Mouse (Mus musculus) limb, embryonic 10.5 days (tissue): Measurements from ENCODE around the gene Camk1. TPM values are rescaled to one million over a fixed set of nuclear protein-coding genes. Genes with fewer than 3 reads are reported as not detected.

Experiments used
- DNase-seq: peaks from one replicate; pipeline ENCODE4 v3.0.0-alpha.2; 2017; ENCODE audit warnings: low spot score
- H3K27ac ChIP-seq: fragments of 300-500 bp; sonication (generic); 2 replicates; pipeline ENCODE4 v1.5.1; 2016; ENCODE audit warnings: mild to moderate bottlenecking
- H3K27me3 ChIP-seq: fragments of 300-500 bp; sonication (generic); 2 replicates; pipeline ENCODE4 v1.6.1; 2016; ENCODE audit warnings: low read depth, mild to moderate bottlenecking; ENCODE audit not compliant: poor library complexity, severe bottlenecking
- H3K36me3 ChIP-seq: fragments of 300-500 bp; sonication (generic); 2 replicates; pipeline ENCODE4 v1.6.1; 2016; ENCODE audit warnings: mild to moderate bottlenecking, moderate library complexity
- H3K4me1 ChIP-seq: fragments of 300-500 bp; sonication (generic); 2 replicates; pipeline ENCODE4 v1.6.1; 2016
- H3K4me3 ChIP-seq: fragments of 300-500 bp; sonication (generic); 2 replicates; pipeline ENCODE4 v1.5.1; 2016; ENCODE audit warnings: mild to moderate bottlenecking, moderate library complexity
- H3K9me3 ChIP-seq: fragments of 300-500 bp; sonication (generic); replicated peaks from 2 replicates; pipeline ENCODE4 v1.6.1; 2016; ENCODE audit warnings: mild to moderate bottlenecking
- WGBS: fragments of 180-500 bp; shearing (Covaris S2); methylation state at CpG from one replicate; pipeline ENCODE4 v1.1.7; 2016; 5-methylcytosine and 5-hydroxymethylcytosine counted together
- polyA plus RNA-seq: library from polyadenylated mRNA; unstranded; fragments of >200 nt; fragmentation: Nextera tagmentation; extraction: Ambion mirVana; gene quantifications from 2 replicates; pipeline ENCODE4 v1.2.1, GENCODE M21; 2016

The Camk1 gene
- 41.3 and 53.9 TPM in 2 replicates for polyA plus RNA-seq

DNA sequence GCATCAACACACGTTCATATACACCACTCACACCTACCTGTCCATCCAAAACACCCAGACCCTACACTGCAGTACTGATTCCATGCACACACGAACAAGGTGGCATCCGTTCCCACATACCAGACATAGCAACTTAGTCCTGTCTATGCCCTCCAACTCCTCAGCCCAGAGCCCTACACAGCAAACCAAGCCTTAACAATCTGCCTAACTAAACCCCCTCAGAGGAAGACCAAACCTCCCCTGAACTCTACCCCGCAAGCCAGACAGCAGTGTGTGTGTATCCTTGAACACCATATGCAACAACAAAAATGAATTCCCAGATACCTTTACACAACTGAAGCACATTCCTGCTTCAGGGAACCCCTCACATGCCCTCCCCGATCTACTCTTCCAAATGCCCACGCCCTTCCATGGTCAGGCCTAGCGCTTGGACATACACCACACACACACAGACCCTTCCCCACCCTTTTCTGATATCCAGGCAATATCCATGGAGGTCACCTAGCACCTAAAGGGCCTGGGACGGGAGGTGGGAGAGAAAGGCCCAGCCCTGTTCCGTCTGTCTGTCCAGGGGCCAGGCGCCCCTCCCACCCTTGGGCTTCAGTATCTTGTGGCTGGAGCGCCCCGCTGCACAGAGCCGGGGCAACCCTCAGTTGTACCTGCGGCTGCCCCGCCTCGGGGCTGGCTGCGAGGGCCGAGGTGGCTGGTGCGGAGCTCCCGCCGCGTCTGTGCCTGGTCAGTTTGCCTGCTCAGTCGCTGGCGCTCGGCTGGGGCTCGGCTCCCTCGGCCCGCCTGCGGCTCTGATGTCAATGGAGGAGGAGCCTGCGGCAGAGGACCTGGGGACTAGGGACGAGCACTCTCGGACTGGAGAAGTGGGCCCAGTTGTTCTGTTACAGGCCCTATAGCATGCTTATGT is at the start of gene Camk1:
Camk1 (minus strand) TSS at position 808 of the 916 bp plus-strand sequence.
- peak within 1 kb of the TSS; percentile 62 for H3K4me3 ChIP-seq
- H3K9me3 ChIP-seq: no peaks in the 10 kb centered on the region
- H3K27me3 ChIP-seq: no peaks in the 10 kb centered on the region
- H3K36me3 ChIP-seq: peaks cover 20% of the 10 kb centered on the region; the same call in 1 of the 2 replicates
- peaks cover 41% of the 10 kb centered on the region for H3K4me1 ChIP-seq
- H3K27ac ChIP-seq: peak within 1 kb of the TSS; percentile 88
- WGBS: 17% methylated on average over 32 of the region's 32 CpGs
- DNase-seq: peak; percentile 74

DNA sequence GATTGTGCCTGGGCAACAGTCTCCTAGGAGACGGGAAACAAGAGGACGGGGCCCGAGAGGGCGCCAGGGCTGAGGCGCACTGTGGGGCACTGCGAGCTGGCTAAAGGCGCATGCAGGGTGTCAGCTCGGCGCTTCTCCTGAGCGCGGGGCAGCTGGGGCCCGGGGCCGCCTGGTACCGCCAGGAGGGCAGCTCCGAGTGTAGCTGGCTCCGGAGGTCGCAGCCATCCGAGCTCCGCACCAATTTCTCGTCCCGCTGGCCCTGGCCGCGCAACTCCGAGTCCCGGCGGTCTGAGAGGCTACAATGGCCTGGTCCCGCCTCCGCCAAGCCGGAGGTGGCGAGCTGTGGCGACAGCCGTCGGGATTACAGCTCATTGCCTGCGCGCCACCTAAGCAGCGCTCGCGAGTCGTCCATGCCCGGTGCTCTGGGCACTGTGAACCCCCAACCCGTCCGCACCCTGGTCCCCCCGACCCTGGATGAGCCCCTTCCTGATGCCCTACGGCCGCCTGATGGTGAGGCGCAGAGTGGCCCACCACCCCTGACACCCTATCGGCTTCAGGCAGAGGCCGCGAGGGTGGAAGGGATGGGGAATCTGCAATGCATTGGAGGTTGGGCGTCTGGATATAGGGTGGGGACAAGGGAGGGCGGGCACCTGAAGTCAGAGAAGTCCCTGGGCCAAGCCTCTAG is 48.7 kb upstream of the Camk1 start:
- WGBS: under 1% methylated on average over 51 of the region's 51 CpGs
- peak; percentile 77 for DNase-seq
- Histone ChIP-seq H3K4me1 (peaks cover 23% of the 10 kb centered on the region), H3K4me3 (peak overlapping the region; percentile 64), H3K9me3 (no peaks in the 10 kb centered on the region), H3K27ac (peak overlapping the region; percentile 82), H3K27me3 (no peaks in the 10 kb centered on the region), H3K36me3 (peaks cover 44% of the 10 kb centered on the region)

DNA sequence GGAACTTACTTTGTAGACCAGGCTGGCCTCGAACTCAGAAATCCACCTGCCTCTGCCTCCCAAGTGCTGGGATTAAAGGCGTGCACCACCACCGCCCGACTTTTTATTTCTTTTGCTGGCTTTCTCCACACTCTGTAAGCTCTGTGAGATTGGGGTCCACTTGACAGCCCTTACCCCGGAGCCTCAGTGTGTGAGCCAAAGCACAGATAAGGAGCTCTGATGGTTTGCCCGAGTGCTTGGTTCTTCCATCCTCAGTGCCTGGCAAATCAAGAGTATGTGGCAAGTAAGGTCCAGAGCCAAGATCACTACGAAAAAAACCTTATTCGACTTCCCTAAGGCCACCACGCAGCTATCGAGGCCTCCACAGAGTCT is 48.2 kb upstream of the Camk1 start:
- WGBS: 34% methylated on average over 10 of the region's 10 CpGs
- Histone ChIP-seq H3K36me3 (peaks cover 49% of the 10 kb centered on the region), H3K9me3 (no peaks in the 10 kb centered on the region), H3K27ac (peak overlapping the region; percentile 82), H3K27me3 (no peaks in the 10 kb centered on the region), H3K4me1 (peaks cover 23% of the 10 kb centered on the region), H3K4me3 (peak overlapping the region; percentile 64)
- no peak for DNase-seq

DNA sequence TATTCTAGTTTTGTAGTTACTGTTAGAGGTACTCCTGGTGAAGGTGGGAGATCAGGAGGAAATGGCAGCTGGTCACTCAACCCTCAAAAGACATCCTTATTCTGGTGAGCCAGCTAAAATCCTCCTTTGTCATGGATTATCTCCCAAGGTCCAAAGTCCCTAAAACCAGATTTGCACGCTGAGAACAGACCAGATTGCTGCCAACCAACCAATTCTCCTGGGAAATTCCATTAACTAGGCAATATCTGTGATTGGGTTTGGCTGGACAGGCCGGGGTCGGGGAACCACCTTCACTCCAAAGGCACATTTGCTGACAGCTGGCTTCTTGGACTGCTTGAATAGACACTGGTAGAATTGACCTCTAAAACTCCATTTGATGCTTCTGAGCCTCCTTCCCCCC is 46.9 kb upstream of the Camk1 start:
- Histone ChIP-seq H3K36me3 (peaks cover 62% of the 10 kb centered on the region), H3K4me1 (peaks cover 23% of the 10 kb centered on the region), H3K4me3 (no peak overlapping the region), H3K27me3 (no peaks in the 10 kb centered on the region), H3K27ac (no peak overlapping the region), H3K9me3 (no peaks in the 10 kb centered on the region)
- WGBS: 94% methylated on average over 3 of the region's 3 CpGs
- no peak for DNase-seq

DNA sequence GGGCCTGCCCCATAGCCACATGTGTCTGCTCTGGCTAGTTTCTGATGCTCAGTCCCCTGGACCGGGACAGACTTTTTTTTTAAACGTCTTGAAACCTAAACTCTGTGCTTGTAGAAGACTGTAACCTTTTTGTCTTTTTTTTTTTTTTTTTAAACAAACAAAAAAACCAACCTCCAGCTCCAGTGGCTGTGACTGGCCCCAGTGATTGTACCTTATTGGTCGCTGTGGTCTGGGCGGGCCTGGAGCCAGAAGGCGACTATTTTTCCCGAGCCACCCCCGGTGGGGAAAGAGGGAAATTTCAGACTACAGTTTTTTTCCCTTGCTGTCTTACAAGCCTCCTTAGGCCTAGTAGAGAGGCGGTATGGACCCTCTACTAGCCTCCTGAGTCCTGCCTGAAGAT is 45.2 kb upstream of the Camk1 start, which contains the start of gene Ttll3:
Ttll3 (plus strand) TSS at position 301 of the 400 bp plus-strand sequence.
- peaks cover 22% of the 10 kb centered on the region for H3K4me1 ChIP-seq
- H3K4me3 ChIP-seq: no peak within 1 kb of the TSS
- H3K27ac ChIP-seq: no peak within 1 kb of the TSS

DNA sequence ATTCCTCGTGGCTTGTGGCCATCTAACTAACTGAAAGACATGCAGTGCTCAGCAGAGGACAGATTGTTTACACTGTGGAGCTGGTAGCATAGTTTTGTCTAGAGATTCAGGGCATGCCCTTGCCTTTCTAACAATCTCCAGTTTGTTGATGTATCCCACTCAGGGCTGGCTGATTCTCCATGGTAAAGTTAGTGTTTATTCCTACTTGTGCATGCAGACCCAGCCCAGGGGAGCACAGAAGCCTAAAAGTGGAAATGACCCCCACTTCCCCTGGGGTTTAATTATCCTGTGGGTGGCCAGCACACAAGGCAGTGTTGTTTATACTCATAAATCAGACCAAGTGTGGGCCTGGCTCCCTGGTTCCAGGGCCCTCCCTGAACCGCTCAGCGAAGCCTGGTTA is 42.2 kb upstream of the Camk1 start:
- DNase-seq: no peak
- H3K36me3 ChIP-seq: peaks cover 100% of the 10 kb centered on the region
- WGBS: 68% methylated on average over 3 of the region's 3 CpGs
- H3K9me3 ChIP-seq: no peaks in the 10 kb centered on the region
- no peaks in the 10 kb centered on the region for H3K27me3 ChIP-seq
- H3K4me1 ChIP-seq: no peaks in the 10 kb centered on the region
- H3K4me3 ChIP-seq: no peak overlapping the region
- H3K27ac ChIP-seq: no peak overlapping the region

More for the DNA sequence above, 45.2 kb upstream of the Camk1 start, which contains the start of gene Ttll3:
- H3K27me3 ChIP-seq: no peaks in the 10 kb centered on the region
- WGBS: 85% methylated on average over 8 of the region's 8 CpGs
- no peak for DNase-seq
- peaks cover 72% of the 10 kb centered on the region for H3K36me3 ChIP-seq
- no peaks in the 10 kb centered on the region for H3K9me3 ChIP-seq

DNA sequence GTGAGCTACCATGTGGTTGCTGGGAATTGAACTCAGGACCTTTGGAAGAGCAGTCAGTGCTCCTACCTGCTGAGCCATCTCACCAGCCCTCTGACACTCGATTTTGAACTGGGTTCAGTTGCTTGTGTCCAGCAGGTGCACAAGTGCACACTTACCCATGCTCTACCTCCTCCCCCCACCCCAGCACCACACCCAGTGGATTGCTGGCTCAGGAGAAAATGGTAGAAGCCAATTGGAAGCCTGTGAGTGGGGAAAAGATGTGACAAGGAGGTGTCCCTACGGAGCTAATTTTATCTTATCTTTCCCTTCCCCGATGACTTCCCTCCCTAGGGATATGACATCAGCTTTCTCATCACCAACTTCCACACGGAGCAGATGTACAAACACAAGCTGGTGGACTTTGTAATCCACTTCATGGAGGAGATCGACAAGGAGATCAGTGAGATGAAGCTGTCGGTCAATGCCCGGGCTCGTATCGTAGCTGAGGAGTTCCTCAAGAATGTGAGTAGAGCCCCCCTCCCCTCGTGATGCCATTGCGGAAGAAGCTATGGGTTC is 41.5 kb upstream of the Camk1 start:
- DNase-seq: no peak
- H3K4me3 ChIP-seq: no peak overlapping the region
- H3K27me3 ChIP-seq: no peaks in the 10 kb centered on the region
- no peak overlapping the region for H3K27ac ChIP-seq
- H3K36me3 ChIP-seq: peaks cover 100% of the 10 kb centered on the region
- WGBS: 92% methylated on average over 11 of the region's 11 CpGs
- no peaks in the 10 kb centered on the region for H3K4me1 ChIP-seq
- no peaks in the 10 kb centered on the region for H3K9me3 ChIP-seq

DNA sequence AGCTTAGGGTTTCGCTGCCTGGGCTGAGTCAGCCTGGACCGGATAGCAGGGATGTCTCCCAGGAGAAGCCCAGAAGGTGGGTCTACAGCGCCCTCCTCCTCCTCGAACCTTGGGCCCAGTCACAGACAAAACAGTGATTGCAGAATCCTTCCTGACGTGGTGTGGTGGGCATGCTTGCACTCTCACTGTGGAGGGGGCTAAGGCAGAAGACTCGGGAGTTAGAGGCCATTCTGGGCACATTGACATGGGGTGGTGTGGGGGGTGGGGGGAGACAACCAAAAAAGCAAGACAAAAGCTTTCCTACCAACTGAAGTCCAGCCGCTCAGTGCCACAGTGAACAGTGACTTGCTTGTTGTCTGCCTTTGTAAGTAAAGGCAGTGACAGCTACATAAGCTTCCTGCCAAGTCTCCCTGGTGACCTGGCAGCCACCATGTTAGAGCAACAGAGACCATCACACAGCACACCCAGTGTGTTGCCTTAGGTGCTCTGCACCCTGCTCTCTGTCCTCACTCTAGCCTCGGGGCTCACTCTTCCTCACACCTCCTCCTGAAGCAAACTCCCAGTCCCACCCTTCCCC is 40.7 kb upstream of the Camk1 start:
- DNase-seq: no peak
- Histone ChIP-seq H3K27ac (no peak overlapping the region), H3K4me1 (peaks cover under 1% of the 10 kb centered on the region), H3K4me3 (no peak overlapping the region), H3K36me3 (peaks cover 96% of the 10 kb centered on the region), H3K9me3 (no peaks in the 10 kb centered on the region), H3K27me3 (no peaks in the 10 kb centered on the region)
- 92% methylated on average over 8 of the region's 8 CpGs for WGBS

DNA sequence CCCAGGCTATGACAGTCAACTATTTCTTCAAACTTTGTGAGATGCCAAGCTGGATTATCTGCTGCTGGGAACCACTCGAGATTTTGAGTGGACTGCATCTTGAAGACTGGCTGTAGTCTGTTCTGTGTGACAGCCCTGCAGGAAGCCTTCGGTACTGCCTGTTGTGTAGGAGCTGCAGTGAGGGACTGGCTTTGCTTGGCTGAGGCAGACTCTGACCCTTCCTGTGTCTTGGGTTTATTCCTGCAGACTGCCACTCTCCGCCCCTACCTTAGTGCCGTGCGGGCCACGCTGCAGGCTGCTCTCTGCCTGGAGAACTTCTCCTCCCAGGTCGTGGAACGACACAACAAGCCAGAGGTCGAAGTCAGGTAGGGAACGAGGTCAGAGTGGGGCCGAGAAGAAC is 36.7 kb upstream of the Camk1 start:
- H3K36me3 ChIP-seq: peaks cover 62% of the 10 kb centered on the region
- 93% methylated on average over 11 of the region's 11 CpGs for WGBS
- no peak overlapping the region for H3K27ac ChIP-seq
- no peaks in the 10 kb centered on the region for H3K27me3 ChIP-seq
- DNase-seq: no peak
- H3K4me1 ChIP-seq: peaks cover 19% of the 10 kb centered on the region
- no peaks in the 10 kb centered on the region for H3K9me3 ChIP-seq
- no peak overlapping the region for H3K4me3 ChIP-seq

DNA sequence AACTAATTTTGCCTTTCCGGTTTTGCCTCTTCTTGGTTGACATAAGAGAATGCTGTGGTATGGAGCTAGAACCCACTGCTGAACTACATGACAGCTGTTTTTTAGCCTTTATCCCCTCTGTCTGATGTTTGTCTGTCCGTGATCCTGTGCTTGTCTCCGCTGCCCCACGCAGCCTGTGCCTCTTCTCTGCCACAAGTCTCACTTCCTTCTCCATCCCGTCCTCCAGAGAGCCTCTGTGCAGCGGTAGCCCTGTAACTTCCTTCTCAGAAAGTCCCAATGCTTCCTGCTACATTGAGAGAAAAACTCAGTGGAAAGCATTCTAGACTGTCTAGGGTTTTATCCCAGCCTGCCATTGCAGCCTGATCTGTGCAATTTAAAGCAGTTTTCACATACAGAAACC is 35.5 kb upstream of the Camk1 start:
- WGBS: 87% methylated on average over 6 of the region's 6 CpGs
- no peaks in the 10 kb centered on the region for H3K27me3 ChIP-seq
- no peak for DNase-seq
- H3K36me3 ChIP-seq: peaks cover 62% of the 10 kb centered on the region
- peak overlapping the region; percentile 89 for H3K4me3 ChIP-seq
- no peak overlapping the region for H3K27ac ChIP-seq
- H3K9me3 ChIP-seq: no peaks in the 10 kb centered on the region
- peaks cover 19% of the 10 kb centered on the region for H3K4me1 ChIP-seq

DNA sequence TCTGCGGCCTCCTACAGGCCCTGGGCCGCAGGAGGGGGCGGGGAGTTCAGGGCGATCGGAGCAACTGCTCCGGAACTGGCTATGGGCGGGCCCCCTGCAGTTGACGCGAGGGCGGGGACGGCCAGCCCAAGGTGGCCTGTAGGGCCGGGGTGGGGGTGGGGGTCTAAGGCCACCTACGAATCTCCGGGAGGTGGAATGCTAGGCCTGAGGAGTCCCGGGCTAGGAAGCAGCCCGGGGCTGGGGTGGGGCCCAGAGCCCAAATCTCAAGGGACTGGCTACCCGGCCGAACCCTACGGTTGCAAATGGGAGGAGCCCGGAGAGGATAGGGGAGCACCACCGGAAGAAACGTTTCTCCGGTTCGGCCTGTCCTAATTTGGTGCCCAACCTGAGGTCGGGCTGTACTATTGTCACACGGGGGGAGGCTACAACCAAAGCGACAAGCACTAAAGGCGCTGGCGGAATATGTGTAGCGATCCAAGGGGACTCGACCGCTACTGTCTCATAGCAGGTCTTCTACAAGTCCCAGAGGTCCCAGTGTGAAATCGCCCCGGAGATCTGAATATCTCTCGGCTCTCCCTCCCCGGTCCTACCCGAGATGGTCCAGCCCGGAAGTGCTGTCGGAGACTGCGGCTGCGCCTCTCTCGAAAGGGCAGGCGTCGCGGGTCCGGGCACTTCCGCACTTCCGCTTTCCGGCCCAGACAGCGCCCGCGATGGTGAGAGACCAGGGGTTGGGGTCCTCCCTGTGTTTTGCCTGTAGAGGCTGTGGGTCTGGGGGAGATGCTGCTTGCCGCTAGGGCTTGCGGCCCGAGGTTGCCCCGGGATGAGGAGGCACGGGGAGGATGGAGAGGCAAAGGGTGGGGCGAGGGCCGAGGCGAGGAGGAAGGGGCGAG is 34.0 kb upstream of the Camk1 start, which contains the start of the genes Tada3 and Arpc4:
Tada3 (minus strand) TSS at position 388 of the 890 bp plus-strand sequence.
Arpc4 (plus strand) TSS at position 620 of the 890 bp plus-strand sequence.
- Histone ChIP-seq H3K27me3 (no peaks in the 10 kb centered on the region), H3K4me1 (peaks cover 19% of the 10 kb centered on the region), H3K9me3 (no peaks in the 10 kb centered on the region), H3K36me3 (peaks cover 62% of the 10 kb centered on the region), H3K4me3 (peak within 1 kb of the TSS; percentile 89), H3K27ac (peak within 1 kb of the TSS; percentile 100)
- peak; percentile 95 for DNase-seq
- WGBS: under 1% methylated on average over 60 of the region's 61 CpGs

DNA sequence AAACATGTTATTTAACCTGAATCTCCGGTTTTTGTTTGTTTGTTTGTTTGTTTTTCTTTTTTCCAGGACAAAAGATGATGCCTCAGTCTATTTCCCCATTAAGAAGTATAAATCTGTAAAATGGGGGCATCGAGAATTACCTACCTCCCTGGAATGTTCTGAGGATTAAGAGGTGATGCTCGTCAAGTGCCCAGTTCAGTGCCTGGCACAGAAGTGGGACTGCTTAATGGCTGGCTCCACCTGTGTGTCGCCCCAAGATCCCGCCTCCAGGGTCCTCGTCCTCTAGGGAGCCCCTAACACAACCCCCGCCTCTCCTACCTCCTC is 33.4 kb upstream of the Camk1 start:
- Histone ChIP-seq H3K4me1 (peaks cover 19% of the 10 kb centered on the region), H3K27ac (peak overlapping the region; percentile 100), H3K36me3 (peaks cover 62% of the 10 kb centered on the region), H3K9me3 (no peaks in the 10 kb centered on the region), H3K27me3 (no peaks in the 10 kb centered on the region), H3K4me3 (peak overlapping the region; percentile 89)
- WGBS: 11% methylated on average over 7 of the region's 7 CpGs
- no peak for DNase-seq
